8 mouse cellular contexts compared by ENCODE assay signal in the genomic region with DNA sequence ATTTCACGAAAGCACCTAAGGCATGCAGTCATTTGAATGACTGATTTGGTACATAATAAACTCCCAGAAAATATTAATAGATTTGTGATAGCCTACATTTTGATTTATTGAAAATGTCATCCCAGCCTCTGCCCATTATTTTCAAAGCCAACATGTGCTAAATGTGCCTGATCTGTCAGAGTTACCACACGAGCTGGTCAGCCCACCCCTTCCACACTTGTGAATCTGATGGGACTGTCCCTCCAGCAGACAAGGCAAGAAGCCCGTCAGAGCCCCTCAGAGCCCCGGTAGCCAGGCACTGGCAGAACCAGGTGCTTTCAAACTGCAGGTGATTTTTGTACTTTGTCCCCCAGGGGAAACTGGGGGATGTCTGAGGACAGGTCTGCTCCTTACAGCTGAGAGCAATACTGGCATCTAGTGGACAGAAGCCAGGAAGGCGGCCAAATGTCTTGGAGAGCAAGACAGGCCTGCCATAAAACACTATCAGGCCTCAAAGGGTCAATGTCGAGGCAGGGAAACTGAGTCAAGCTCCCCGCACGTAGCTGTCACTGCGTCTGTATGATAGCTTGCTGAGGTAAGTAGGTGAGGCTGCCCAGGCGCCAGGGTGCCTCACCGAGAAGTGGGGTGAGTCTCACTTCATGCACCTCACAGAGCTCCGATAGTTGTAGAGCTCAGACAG.
DNase-seq lines count a peak whose midpoint lies in the region; ATAC-seq and TF ChIP-seq lines count a peak whose summit lies in the region.

No protein-coding gene starts in this region.

- no peak overlapping the region for H3K4me3 ChIP-seq in forebrain, embryonic 11.5 days (ENCODE audit: low read depth, low read length)
- H3K4me3 ChIP-seq in forebrain, embryonic 16.5 days (replicated peaks; ENCODE audit: low read length), result no peak overlapping the region
- no peak overlapping the region for H3K4me3 ChIP-seq in E14TG2a.4 (replicated peaks; ENCODE audit: low read length)
- H3K4me3 ChIP-seq in hindbrain, postnatal 0 days (ENCODE audit: low read length), result no peak overlapping the region

- WGBS in forebrain, embryonic 11.5 days, result 59% methylated on average over 12 of the region's 12 CpGs
- 54% methylated on average over 12 of the region's 12 CpGs for WGBS in forebrain, embryonic 16.5 days
- WGBS in hindbrain, postnatal 0 days, result 53% methylated on average over 12 of the region's 12 CpGs

- peak; percentile 56 for DNase-seq in forebrain, embryonic 11.5 days (ENCODE audit: low spot score)
- peak; percentile 89 for DNase-seq in hindbrain, postnatal 0 days (ENCODE audit: low spot score)
- peak; percentile 39 for DNase-seq in mesoderm, embryonic 11.5 days (ENCODE audit: low read depth, low spot score)
- no peak for DNase-seq in spleen, postnatal 36 days (ENCODE audit: low spot score in 2 of 2)
- no peak for DNase-seq in urinary bladder, postnatal 25 days (ENCODE audit: low spot score)

- peak; percentile 50 for TF ChIP-seq CTCF in E14TG2a.4 (conservative IDR thresholded peaks at IDR 0.05; ENCODE audit: low read length)
- peak; percentile 82 for TF ChIP-seq CTCF in hindbrain, postnatal 0 days (IDR thresholded peaks at IDR 0.05; ENCODE audit: low read depth)

- H3K4me2 ChIP-seq in forebrain, embryonic 11.5 days (ENCODE audit: low read depth, low read length, severe bottlenecking), result no peak overlapping the region
- H3K4me2 ChIP-seq in forebrain, embryonic 16.5 days (ENCODE audit: low read length), result no peak overlapping the region
- no peak overlapping the region for H3K4me2 ChIP-seq in hindbrain, postnatal 0 days (ENCODE audit: low read depth, low read length)

- ATAC-seq in forebrain, embryonic 11.5 days (replicated peaks; ENCODE audit: low FRiP score), result no peak
- no peak; the same call in 1 of the 2 replicates for ATAC-seq in forebrain, embryonic 16.5 days
- 0 out of 2 replicates have a peak, but pooled peaks have one; percentile 15 for ATAC-seq in common myeloid progenitor, adult 5-6 weeks (replicated peaks; ENCODE audit: low read depth, poor library complexity, severe bottlenecking)
- ATAC-seq in hindbrain, postnatal 0 days, result no peak

- 0 out of 2 replicates have a peak, but pooled peaks cover 2% of the 10 kb centered on the region for H3K4me1 ChIP-seq in forebrain, embryonic 11.5 days (replicated peaks; ENCODE audit: control insufficient read depth, insufficient read depth, low read length)
- H3K4me1 ChIP-seq in forebrain, embryonic 16.5 days (replicated peaks; ENCODE audit: control insufficient read depth, insufficient read depth, low read length), result peaks cover 5% of the 10 kb centered on the region
- peaks cover 10% of the 10 kb centered on the region for H3K4me1 ChIP-seq in E14TG2a.4 (replicated peaks; ENCODE audit: low read depth, low read length)
- no peaks in the 10 kb centered on the region; the same call in 1 of the 2 replicates for H3K4me1 ChIP-seq in hindbrain, postnatal 0 days (ENCODE audit: insufficient read depth, low read length)

- H3K9me3 ChIP-seq in forebrain, embryonic 11.5 days (ENCODE audit: control insufficient read depth, low read length), result no peaks in the 10 kb centered on the region
- H3K9me3 ChIP-seq in forebrain, embryonic 16.5 days (ENCODE audit: control insufficient read depth, low read length), result no peaks in the 10 kb centered on the region
- H3K9me3 ChIP-seq in E14TG2a.4 (ENCODE audit: low read length), result peaks cover 9% of the 10 kb centered on the region; the same call in 1 of the 2 replicates
- no peaks in the 10 kb centered on the region for H3K9me3 ChIP-seq in hindbrain, postnatal 0 days (ENCODE audit: low read length)

- peaks cover 2% of the 10 kb centered on the region; the same call in 1 of the 2 replicates for H3K27me3 ChIP-seq in forebrain, embryonic 11.5 days (ENCODE audit: control insufficient read depth, insufficient read depth, low read length)
- no peaks in the 10 kb centered on the region for H3K27me3 ChIP-seq in forebrain, embryonic 16.5 days (replicated peaks; ENCODE audit: control insufficient read depth, insufficient read depth, low read length)
- H3K27me3 ChIP-seq in E14TG2a.4 (ENCODE audit: insufficient read depth, low read length), result peaks cover 18% of the 10 kb centered on the region
- H3K27me3 ChIP-seq in hindbrain, postnatal 0 days (ENCODE audit: insufficient read depth, low read length), result no peaks in the 10 kb centered on the region

- no peak overlapping the region for H3K9ac ChIP-seq in forebrain, embryonic 11.5 days (ENCODE audit: low read length)
- H3K9ac ChIP-seq in forebrain, embryonic 16.5 days (replicated peaks; ENCODE audit: low read depth, low read length), result no peak overlapping the region
- no peak overlapping the region for H3K9ac ChIP-seq in hindbrain, postnatal 0 days (replicated peaks; ENCODE audit: low read length)

- no peak overlapping the region for H3K27ac ChIP-seq in forebrain, embryonic 11.5 days (ENCODE audit: low read depth, low read length)
- H3K27ac ChIP-seq in forebrain, embryonic 16.5 days (ENCODE audit: low read length), result no peak overlapping the region
- H3K27ac ChIP-seq in hindbrain, postnatal 0 days, result no peak overlapping the region

- H3K36me3 ChIP-seq in forebrain, embryonic 11.5 days (ENCODE audit: control insufficient read depth, insufficient read depth, low read length), result no peaks in the 10 kb centered on the region
- H3K36me3 ChIP-seq in forebrain, embryonic 16.5 days (ENCODE audit: control insufficient read depth, insufficient read depth), result no peaks in the 10 kb centered on the region
- H3K36me3 ChIP-seq in E14TG2a.4 (ENCODE audit: insufficient read depth, low read length), result no peaks in the 10 kb centered on the region
- no peaks in the 10 kb centered on the region for H3K36me3 ChIP-seq in hindbrain, postnatal 0 days (ENCODE audit: insufficient read depth, low read length)

Comparison
In these comparisons a context has a peak if more than half of its experiments do, and no peak if none do; other contexts are left out.
1. DNase-seq: peak in forebrain, embryonic 11.5 days (single experiment), hindbrain, postnatal 0 days (single experiment) and mesoderm, embryonic 11.5 days (single experiment); none in spleen, postnatal 36 days (0 of 2) and urinary bladder, postnatal 25 days (single experiment).